Mouse (Mus musculus): ENCODE measurements around the gene Mtfmt. TPM values are rescaled to one million over a fixed set of nuclear protein-coding genes. Genes with fewer than 3 reads are reported as not detected.

Mtfmt gene
- polyA plus RNA-seq, 1 experiment from 2014 or later, result 19.7 TPM

- Histone ChIP-seq H3K27me3 (ENCODE audit: control insufficient read depth, insufficient read depth, low read length) (no peaks in the 10 kb centered on the region), H3K36me3 (ENCODE audit: control insufficient read depth, insufficient read depth, low read length) (no peaks in the 10 kb centered on the region), H3K27ac (ENCODE audit: low read depth, low read length) (no peak overlapping the region), H3K9me3 (ENCODE audit: control insufficient read depth, low read length) (no peaks in the 10 kb centered on the region), H3K9ac (ENCODE audit: low read depth, low read length) (no peak overlapping the region), H3K4me2 (replicated peaks; ENCODE audit: low read depth, low read length) (no peak overlapping the region), H3K4me3 (ENCODE audit: low read depth, low read length) (peak overlapping the region; percentile 77; the same call in 1 of the 2 replicates), H3K4me1 (replicated peaks; ENCODE audit: control insufficient read depth, insufficient read depth, low read length) (0 out of 2 replicates have a peak, but pooled peaks cover 2% of the 10 kb centered on the region)
- peak; percentile 38; the same call in 1 of the 2 replicates for ATAC-seq (ENCODE audit: low FRiP score)
- no peak for DNase-seq (ENCODE audit: low spot score)
- WGBS, result 78% methylated on average over 4 of the region's 4 CpGs
These were observed 371 bp upstream of the Mtfmt start for GRCm38 (mm10) chr9:65435211-65435610.

GRCm38 (mm10) chr9:65444692-65445091 lies 9.1 kb downstream of the Mtfmt start:
- 94% methylated on average over 4 of the region's 4 CpGs for WGBS

GRCm38 (mm10) chr9:65447951-65448350 lies 12.4 kb downstream of the Mtfmt start:
- Histone ChIP-seq H3K36me3 (ENCODE audit: control insufficient read depth, insufficient read depth, low read length) (0 out of 2 replicates have a peak, but pooled peaks cover 3% of the 10 kb centered on the region), H3K4me1 (replicated peaks; ENCODE audit: control insufficient read depth, insufficient read depth, low read length) (no peaks in the 10 kb centered on the region), H3K27me3 (ENCODE audit: control insufficient read depth, insufficient read depth, low read length) (no peaks in the 10 kb centered on the region), H3K4me3 (ENCODE audit: low read depth, low read length) (no peak overlapping the region), H3K4me2 (replicated peaks; ENCODE audit: low read depth, low read length) (no peak overlapping the region), H3K9ac (ENCODE audit: low read depth, low read length) (no peak overlapping the region), H3K27ac (ENCODE audit: low read depth, low read length) (no peak overlapping the region), H3K9me3 (ENCODE audit: control insufficient read depth, low read length) (no peaks in the 10 kb centered on the region)
- ATAC-seq (ENCODE audit: low FRiP score) (no peak), DNase-seq (ENCODE audit: low spot score) (no peak)
- WGBS, result 88% methylated on average over 6 of the region's 6 CpGs

More at GRCm38 (mm10) chr9:65444692-65445091, 9.1 kb downstream of the Mtfmt start:
- no peak overlapping the region for H3K9ac ChIP-seq (ENCODE audit: low read depth, low read length)
- no peaks in the 10 kb centered on the region for H3K4me1 ChIP-seq (replicated peaks; ENCODE audit: control insufficient read depth, insufficient read depth, low read length)
- no peak overlapping the region for H3K4me3 ChIP-seq (ENCODE audit: low read depth, low read length)
- DNase-seq (ENCODE audit: low spot score), result no peak
- 0 out of 2 replicates have a peak, but pooled peaks cover 3% of the 10 kb centered on the region for H3K36me3 ChIP-seq (ENCODE audit: control insufficient read depth, insufficient read depth, low read length)
- no peak for ATAC-seq (ENCODE audit: low FRiP score)
- no peak overlapping the region for H3K4me2 ChIP-seq (replicated peaks; ENCODE audit: low read depth, low read length)
- H3K27ac ChIP-seq (ENCODE audit: low read depth, low read length), result no peak overlapping the region
- no peaks in the 10 kb centered on the region for H3K9me3 ChIP-seq (ENCODE audit: control insufficient read depth, low read length)
- no peaks in the 10 kb centered on the region for H3K27me3 ChIP-seq (ENCODE audit: control insufficient read depth, insufficient read depth, low read length)

GRCm38 (mm10) chr9:65458975-65459374 lies 23.4 kb downstream of the Mtfmt start:
- Histone ChIP-seq H3K36me3 (ENCODE audit: control insufficient read depth, insufficient read depth, low read length) (no peaks in the 10 kb centered on the region), H3K4me2 (replicated peaks; ENCODE audit: low read depth, low read length) (no peak overlapping the region), H3K4me3 (ENCODE audit: low read depth, low read length) (no peak overlapping the region), H3K4me1 (replicated peaks; ENCODE audit: control insufficient read depth, insufficient read depth, low read length) (peaks cover 7% of the 10 kb centered on the region), H3K9ac (ENCODE audit: low read depth, low read length) (no peak overlapping the region), H3K27ac (ENCODE audit: low read depth, low read length) (no peak overlapping the region), H3K27me3 (ENCODE audit: control insufficient read depth, insufficient read depth, low read length) (no peaks in the 10 kb centered on the region), H3K9me3 (ENCODE audit: control insufficient read depth, low read length) (no peaks in the 10 kb centered on the region)
- no peak for ATAC-seq (ENCODE audit: low FRiP score)
- DNase-seq (ENCODE audit: low spot score), result no peak
- 91% methylated on average over 2 of the region's 2 CpGs for WGBS

GRCm38 (mm10) chr9:65460198-65460597 lies 24.6 kb downstream of the Mtfmt start:
- H3K36me3 ChIP-seq (ENCODE audit: control insufficient read depth, insufficient read depth, low read length), result no peaks in the 10 kb centered on the region
- H3K4me3 ChIP-seq (ENCODE audit: low read depth, low read length), result no peak overlapping the region
- H3K9ac ChIP-seq (ENCODE audit: low read depth, low read length), result no peak overlapping the region
- peak overlapping the region; percentile 57 for H3K4me2 ChIP-seq (replicated peaks; ENCODE audit: low read depth, low read length)
- peaks cover 7% of the 10 kb centered on the region for H3K4me1 ChIP-seq (replicated peaks; ENCODE audit: control insufficient read depth, insufficient read depth, low read length)
- DNase-seq (ENCODE audit: low spot score) (no peak), ATAC-seq (ENCODE audit: low FRiP score) (peak; percentile 38)
- H3K9me3 ChIP-seq (ENCODE audit: control insufficient read depth, low read length), result no peaks in the 10 kb centered on the region
- WGBS, result 37% methylated on average over 3 of the region's 3 CpGs
- H3K27ac ChIP-seq (ENCODE audit: low read depth, low read length), result peak overlapping the region; percentile 81
- H3K27me3 ChIP-seq (ENCODE audit: control insufficient read depth, insufficient read depth, low read length), result no peaks in the 10 kb centered on the region

GRCm38 (mm10) chr9:65460732-65461442 lies 25.3 kb downstream of the Mtfmt start, which contains the start of gene Spg21:
Gene Spg21, plus strand, starts transcription at chr9:65460947.
- peaks cover 7% of the 10 kb centered on the region for H3K4me1 ChIP-seq (replicated peaks; ENCODE audit: control insufficient read depth, insufficient read depth, low read length)
- H3K9ac ChIP-seq (ENCODE audit: low read depth, low read length), result peak within 1 kb of the TSS; percentile 83
- H3K4me2 ChIP-seq (replicated peaks; ENCODE audit: low read depth, low read length), result peak within 1 kb of the TSS; percentile 57
- H3K9me3 ChIP-seq (ENCODE audit: control insufficient read depth, low read length), result no peaks in the 10 kb centered on the region
- H3K27ac ChIP-seq (ENCODE audit: low read depth, low read length), result peak within 1 kb of the TSS; percentile 81
- H3K27me3 ChIP-seq (ENCODE audit: control insufficient read depth, insufficient read depth, low read length), result no peaks in the 10 kb centered on the region
- DNase-seq (ENCODE audit: low spot score), result peak; percentile 98
- WGBS, result under 1% methylated on average over 53 of the region's 53 CpGs
- peak within 1 kb of the TSS; percentile 81 for H3K4me3 ChIP-seq (ENCODE audit: low read depth, low read length)
- no peaks in the 10 kb centered on the region for H3K36me3 ChIP-seq (ENCODE audit: control insufficient read depth, insufficient read depth, low read length)
- peak; percentile 98 for ATAC-seq (ENCODE audit: low FRiP score)

GRCm38 (mm10) chr9:65462544-65462943 lies 27.0 kb downstream of the Mtfmt start:
- Histone ChIP-seq H3K9me3 (ENCODE audit: control insufficient read depth, low read length) (no peaks in the 10 kb centered on the region), H3K4me1 (replicated peaks; ENCODE audit: control insufficient read depth, insufficient read depth, low read length) (peaks cover 7% of the 10 kb centered on the region), H3K36me3 (ENCODE audit: control insufficient read depth, insufficient read depth, low read length) (no peaks in the 10 kb centered on the region), H3K4me3 (ENCODE audit: low read depth, low read length) (no peak overlapping the region), H3K27ac (ENCODE audit: low read depth, low read length) (no peak overlapping the region), H3K27me3 (ENCODE audit: control insufficient read depth, insufficient read depth, low read length) (no peaks in the 10 kb centered on the region), H3K4me2 (replicated peaks; ENCODE audit: low read depth, low read length) (no peak overlapping the region), H3K9ac (ENCODE audit: low read depth, low read length) (no peak overlapping the region)
- ATAC-seq (ENCODE audit: low FRiP score) (no peak), DNase-seq (ENCODE audit: low spot score) (no peak)
- 84% methylated on average over 5 of the region's 5 CpGs for WGBS

GRCm38 (mm10) chr9:65464161-65464560 lies 28.6 kb downstream of the Mtfmt start:
- H3K4me1 ChIP-seq (replicated peaks; ENCODE audit: control insufficient read depth, insufficient read depth, low read length), result peaks cover 7% of the 10 kb centered on the region
- H3K9me3 ChIP-seq (ENCODE audit: control insufficient read depth, low read length), result no peaks in the 10 kb centered on the region
- H3K4me2 ChIP-seq (replicated peaks; ENCODE audit: low read depth, low read length), result no peak overlapping the region
- H3K27me3 ChIP-seq (ENCODE audit: control insufficient read depth, insufficient read depth, low read length), result no peaks in the 10 kb centered on the region
- no peaks in the 10 kb centered on the region for H3K36me3 ChIP-seq (ENCODE audit: control insufficient read depth, insufficient read depth, low read length)
- H3K4me3 ChIP-seq (ENCODE audit: low read depth, low read length), result no peak overlapping the region
- ATAC-seq (ENCODE audit: low FRiP score) (no peak), DNase-seq (ENCODE audit: low spot score) (no peak)
- 96% methylated on average over 6 of the region's 6 CpGs for WGBS
- no peak overlapping the region for H3K27ac ChIP-seq (ENCODE audit: low read depth, low read length)
- no peak overlapping the region for H3K9ac ChIP-seq (ENCODE audit: low read depth, low read length)

GRCm38 (mm10) chr9:65465241-65465640 lies 29.7 kb downstream of the Mtfmt start:
- no peak overlapping the region for H3K4me3 ChIP-seq (ENCODE audit: low read depth, low read length)
- no peaks in the 10 kb centered on the region for H3K9me3 ChIP-seq (ENCODE audit: control insufficient read depth, low read length)
- H3K4me1 ChIP-seq (replicated peaks; ENCODE audit: control insufficient read depth, insufficient read depth, low read length), result peaks cover 6% of the 10 kb centered on the region
- H3K9ac ChIP-seq (ENCODE audit: low read depth, low read length), result no peak overlapping the region
- WGBS, result 91% methylated on average over 2 of the region's 2 CpGs
- no peaks in the 10 kb centered on the region for H3K27me3 ChIP-seq (ENCODE audit: control insufficient read depth, insufficient read depth, low read length)
- no peak overlapping the region for H3K4me2 ChIP-seq (replicated peaks; ENCODE audit: low read depth, low read length)
- DNase-seq (ENCODE audit: low spot score) (no peak), ATAC-seq (ENCODE audit: low FRiP score) (no peak)
- no peaks in the 10 kb centered on the region for H3K36me3 ChIP-seq (ENCODE audit: control insufficient read depth, insufficient read depth, low read length)
- H3K27ac ChIP-seq (ENCODE audit: low read depth, low read length), result no peak overlapping the region

All from hindbrain, embryonic 11.5 days (tissue).